Mouse (Mus musculus): ENCODE results near the gene Gabbr2. TPM values are rescaled to one million over a fixed set of nuclear protein-coding genes. Genes with fewer than 3 reads are reported as not detected.

The Gabbr2 gene
- 0.09 TPM in 1 of 2 replicates, not detected in the other for polyA plus RNA-seq (2015; fragmentation: Nextera tagmentation; extraction: Ambion mirVana)

DNA sequence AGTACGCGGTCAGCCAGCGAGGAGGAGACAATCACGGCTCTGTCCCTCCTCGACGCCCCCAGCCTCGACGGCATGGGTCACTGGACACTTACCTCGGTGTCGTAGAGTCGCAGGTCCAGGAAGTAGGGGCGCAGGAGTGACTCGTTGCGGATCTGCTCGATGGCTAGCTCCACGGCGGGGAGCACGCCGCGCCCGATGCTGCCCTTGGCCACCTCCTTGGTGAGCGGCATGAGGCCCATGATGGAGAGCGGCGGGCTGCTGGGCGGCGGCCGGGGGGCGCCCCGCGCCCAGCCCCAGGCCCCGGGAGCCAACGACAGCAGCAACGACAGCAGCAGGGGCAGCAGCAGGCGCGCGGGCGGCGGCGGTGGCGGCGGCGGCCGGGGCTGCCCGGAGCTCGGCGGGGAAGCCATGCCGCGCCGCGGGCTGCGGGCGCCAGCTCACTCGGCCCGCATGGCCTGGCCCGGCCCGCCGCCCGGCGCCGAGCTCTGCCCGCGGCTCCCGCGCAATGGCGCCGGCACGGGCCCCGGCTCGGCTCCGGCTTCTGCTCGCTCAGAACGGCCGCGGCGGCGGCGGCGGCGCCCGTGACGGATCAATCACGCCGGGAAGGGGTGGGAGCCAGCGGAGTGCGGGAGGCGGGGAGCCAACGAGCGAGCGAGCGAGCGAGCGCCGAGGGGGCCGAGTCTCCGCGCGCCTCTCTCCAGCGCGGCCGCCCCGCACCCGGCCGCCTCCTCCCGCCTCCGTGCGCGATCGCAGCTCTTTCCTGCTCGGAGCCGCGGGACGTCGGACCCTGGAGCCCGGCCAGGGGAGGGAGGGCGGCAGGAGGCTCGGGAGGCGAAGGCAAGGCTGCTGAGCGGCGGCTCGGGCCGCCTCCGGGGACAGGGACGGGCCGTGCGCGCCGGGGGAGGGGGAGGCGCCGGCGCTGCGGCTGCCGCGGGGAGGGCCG is at the start of gene Gabbr2:
Gene Gabbr2, minus strand, starts transcription at position 858 of the 943 bp plus-strand sequence.
- ATAC-seq (ENCODE audit: low read depth) = no peak
- 2% methylated on average over 65 of the region's 134 CpGs for WGBS
- Histone ChIP-seq H3K36me3 (ENCODE audit: control insufficient read depth, insufficient read depth, low read length) (no peaks in the 10 kb centered on the region), H3K4me3 (ENCODE audit: low read length) (peak within 1 kb of the TSS; percentile 46), H3K27me3 (ENCODE audit: control insufficient read depth, insufficient read depth, low read depth, low read length) (peaks cover 56% of the 10 kb centered on the region), H3K4me1 (replicated peaks; ENCODE audit: control insufficient read depth, insufficient read depth, low read length) (peaks cover 9% of the 10 kb centered on the region; the same call in 1 of the 2 replicates), H3K9me3 (ENCODE audit: control insufficient read depth, low read length) (no peaks in the 10 kb centered on the region), H3K9ac (ENCODE audit: low read length) (no peak within 1 kb of the TSS), H3K27ac (ENCODE audit: low read length) (no peak within 1 kb of the TSS), H3K4me2 (ENCODE audit: low read depth, low read length) (peak within 1 kb of the TSS; percentile 70)

GRCm38 (mm10) chr4:47039586-47039985 is 47.9 kb upstream of the Gabbr2 start:
- ATAC-seq (ENCODE audit: low read depth) = no peak
- Histone ChIP-seq H3K27me3 (ENCODE audit: control insufficient read depth, insufficient read depth, low read depth, low read length) (no peaks in the 10 kb centered on the region), H3K4me2 (ENCODE audit: low read depth, low read length) (no peak overlapping the region), H3K9ac (ENCODE audit: low read length) (no peak overlapping the region), H3K4me1 (replicated peaks; ENCODE audit: control insufficient read depth, insufficient read depth, low read length) (no peaks in the 10 kb centered on the region), H3K36me3 (ENCODE audit: control insufficient read depth, insufficient read depth, low read length) (no peaks in the 10 kb centered on the region), H3K9me3 (ENCODE audit: control insufficient read depth, low read length) (no peaks in the 10 kb centered on the region), H3K4me3 (ENCODE audit: low read length) (no peak overlapping the region), H3K27ac (ENCODE audit: low read length) (no peak overlapping the region)
- 89% methylated on average over 10 of the region's 10 CpGs for WGBS

DNA sequence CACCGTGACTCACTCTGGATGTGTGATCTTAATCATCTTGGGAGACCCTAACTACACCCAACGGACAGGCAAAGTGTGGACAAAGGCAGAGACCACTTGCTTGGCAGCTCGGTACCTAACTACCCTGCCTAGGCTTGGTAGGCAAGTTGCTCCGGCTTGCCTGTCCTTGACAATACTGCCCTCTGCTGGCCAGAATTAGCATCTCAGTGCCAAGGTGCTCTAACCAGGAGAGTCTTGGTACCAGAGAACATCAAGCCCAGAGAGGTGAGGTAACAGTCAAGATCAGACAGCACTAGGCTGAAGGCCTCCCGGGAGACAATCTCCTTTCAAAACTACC is 45.6 kb upstream of the Gabbr2 start:
- no peaks in the 10 kb centered on the region for H3K9me3 ChIP-seq (ENCODE audit: control insufficient read depth, low read length)
- no peaks in the 10 kb centered on the region for H3K36me3 ChIP-seq (ENCODE audit: control insufficient read depth, insufficient read depth, low read length)
- H3K27ac ChIP-seq (ENCODE audit: low read length) = no peak overlapping the region
- 11% methylated on average over 5 of the region's 5 CpGs for WGBS
- H3K4me2 ChIP-seq (ENCODE audit: low read depth, low read length) = no peak overlapping the region
- no peaks in the 10 kb centered on the region for H3K27me3 ChIP-seq (ENCODE audit: control insufficient read depth, insufficient read depth, low read depth, low read length)
- H3K9ac ChIP-seq (ENCODE audit: low read length) = no peak overlapping the region
- ATAC-seq (ENCODE audit: low read depth) = 0 out of 2 replicates have a peak, but pooled peaks have one; percentile 41
- H3K4me3 ChIP-seq (ENCODE audit: low read length) = no peak overlapping the region
- no peaks in the 10 kb centered on the region for H3K4me1 ChIP-seq (replicated peaks; ENCODE audit: control insufficient read depth, insufficient read depth, low read length)

- 53% methylated on average over 13 of the region's 13 CpGs for WGBS
- Histone ChIP-seq H3K27ac (ENCODE audit: low read length) (no peak overlapping the region), H3K4me1 (replicated peaks; ENCODE audit: control insufficient read depth, insufficient read depth, low read length) (no peaks in the 10 kb centered on the region), H3K4me3 (ENCODE audit: low read length) (no peak overlapping the region), H3K4me2 (ENCODE audit: low read depth, low read length) (no peak overlapping the region), H3K9me3 (ENCODE audit: control insufficient read depth, low read length) (no peaks in the 10 kb centered on the region), H3K9ac (ENCODE audit: low read length) (no peak overlapping the region), H3K27me3 (ENCODE audit: control insufficient read depth, insufficient read depth, low read depth, low read length) (no peaks in the 10 kb centered on the region), H3K36me3 (ENCODE audit: control insufficient read depth, insufficient read depth, low read length) (no peaks in the 10 kb centered on the region)
- no peak for ATAC-seq (ENCODE audit: low read depth)
Measured at GRCm38 (mm10) chr4:47036486-47037320, 45.0 kb upstream of the Gabbr2 start.

DNA sequence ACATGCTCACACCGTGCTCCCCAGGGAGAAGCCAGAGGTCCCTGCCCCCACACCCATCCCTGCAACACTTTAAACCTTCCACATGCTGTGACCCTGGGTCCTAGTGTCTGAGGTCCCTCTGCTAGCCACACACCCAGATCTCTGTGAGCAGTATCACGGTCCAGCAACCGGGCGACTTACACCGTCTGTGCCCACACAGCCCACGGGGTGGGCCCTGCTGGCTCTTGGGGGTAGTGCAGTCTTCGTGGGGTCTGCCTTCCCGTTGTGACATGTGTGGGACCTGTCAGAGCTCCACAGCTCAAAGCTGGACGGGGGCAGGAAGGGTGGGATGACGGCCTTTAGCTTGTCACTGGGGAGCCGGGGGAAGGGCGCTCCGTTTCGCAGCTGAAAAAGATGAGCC is 43.9 kb upstream of the Gabbr2 start:
- 73% methylated on average over 14 of the region's 14 CpGs for WGBS
- no peak overlapping the region for H3K4me3 ChIP-seq (ENCODE audit: low read length)
- no peak overlapping the region for H3K4me2 ChIP-seq (ENCODE audit: low read depth, low read length)
- H3K27ac ChIP-seq (ENCODE audit: low read length) = no peak overlapping the region
- H3K36me3 ChIP-seq (ENCODE audit: control insufficient read depth, insufficient read depth, low read length) = no peaks in the 10 kb centered on the region
- no peaks in the 10 kb centered on the region for H3K4me1 ChIP-seq (replicated peaks; ENCODE audit: control insufficient read depth, insufficient read depth, low read length)
- no peak overlapping the region for H3K9ac ChIP-seq (ENCODE audit: low read length)
- no peaks in the 10 kb centered on the region for H3K27me3 ChIP-seq (ENCODE audit: control insufficient read depth, insufficient read depth, low read depth, low read length)
- H3K9me3 ChIP-seq (ENCODE audit: control insufficient read depth, low read length) = no peaks in the 10 kb centered on the region
- ATAC-seq (ENCODE audit: low read depth) = no peak

DNA sequence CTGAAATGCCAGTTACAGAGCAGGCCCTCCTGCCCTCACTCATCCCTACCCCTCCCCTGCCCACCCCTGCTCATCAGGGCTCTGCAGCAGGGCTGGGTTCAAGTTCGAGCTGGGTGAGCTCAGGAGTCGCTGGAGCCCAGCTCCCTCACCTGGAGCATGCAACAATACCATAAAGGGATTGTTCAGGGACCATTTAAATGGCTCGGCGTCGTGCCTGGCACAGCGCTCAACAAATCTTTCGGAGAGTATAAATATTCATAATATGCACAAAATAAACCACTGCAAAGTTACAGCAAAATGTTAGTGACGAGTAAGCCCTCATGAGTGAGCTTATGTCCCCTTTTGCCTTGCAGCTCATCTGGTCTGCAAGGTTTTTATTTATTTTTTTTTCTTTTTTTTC is 40.5 kb upstream of the Gabbr2 start:
- no peak overlapping the region for H3K4me2 ChIP-seq (ENCODE audit: low read depth, low read length)
- H3K27me3 ChIP-seq (ENCODE audit: control insufficient read depth, insufficient read depth, low read depth, low read length) = no peaks in the 10 kb centered on the region
- WGBS = 74% methylated on average over 8 of the region's 8 CpGs
- no peak for ATAC-seq (ENCODE audit: low read depth)
- H3K4me3 ChIP-seq (ENCODE audit: low read length) = no peak overlapping the region
- no peaks in the 10 kb centered on the region for H3K4me1 ChIP-seq (replicated peaks; ENCODE audit: control insufficient read depth, insufficient read depth, low read length)
- H3K9me3 ChIP-seq (ENCODE audit: control insufficient read depth, low read length) = no peaks in the 10 kb centered on the region
- H3K9ac ChIP-seq (ENCODE audit: low read length) = no peak overlapping the region
- no peaks in the 10 kb centered on the region for H3K36me3 ChIP-seq (ENCODE audit: control insufficient read depth, insufficient read depth, low read length)
- no peak overlapping the region for H3K27ac ChIP-seq (ENCODE audit: low read length)

DNA sequence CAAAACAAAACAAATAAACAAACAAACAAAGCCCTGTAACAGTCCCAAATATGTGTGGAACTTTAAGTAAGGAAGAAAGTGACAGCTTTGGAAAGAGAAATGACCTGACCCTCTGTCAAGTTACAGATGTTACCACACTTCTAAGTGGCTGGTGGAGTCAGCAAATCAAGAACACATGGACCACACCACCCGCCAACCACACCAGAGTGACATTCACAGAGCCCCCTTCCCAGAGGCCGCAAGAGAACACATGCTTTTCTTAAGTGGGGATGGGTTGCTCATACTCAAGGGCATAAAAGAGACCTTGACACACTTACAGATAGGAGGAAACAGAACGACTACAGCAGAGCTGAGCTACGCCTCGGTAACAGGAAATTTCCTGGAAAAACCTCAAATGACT is 37.1 kb upstream of the Gabbr2 start:
- Histone ChIP-seq H3K9ac (ENCODE audit: low read length) (no peak overlapping the region), H3K4me1 (replicated peaks; ENCODE audit: control insufficient read depth, insufficient read depth, low read length) (no peaks in the 10 kb centered on the region), H3K4me3 (ENCODE audit: low read length) (no peak overlapping the region), H3K4me2 (ENCODE audit: low read depth, low read length) (no peak overlapping the region), H3K36me3 (ENCODE audit: control insufficient read depth, insufficient read depth, low read length) (no peaks in the 10 kb centered on the region), H3K9me3 (ENCODE audit: control insufficient read depth, low read length) (no peaks in the 10 kb centered on the region), H3K27ac (ENCODE audit: low read length) (no peak overlapping the region), H3K27me3 (ENCODE audit: control insufficient read depth, insufficient read depth, low read depth, low read length) (no peaks in the 10 kb centered on the region)
- no peak for ATAC-seq (ENCODE audit: low read depth)
- 70% methylated on average over 5 of the region's 5 CpGs for WGBS

GRCm38 (mm10) chr4:47023949-47024348 is 32.3 kb upstream of the Gabbr2 start:
- no peaks in the 10 kb centered on the region for H3K27me3 ChIP-seq (ENCODE audit: control insufficient read depth, insufficient read depth, low read depth, low read length)
- 61% methylated on average over 6 of the region's 6 CpGs for WGBS
- H3K9me3 ChIP-seq (ENCODE audit: control insufficient read depth, low read length) = no peaks in the 10 kb centered on the region
- no peak overlapping the region for H3K27ac ChIP-seq (ENCODE audit: low read length)
- no peak for ATAC-seq (ENCODE audit: low read depth)
- no peak overlapping the region for H3K4me2 ChIP-seq (ENCODE audit: low read depth, low read length)
- H3K4me1 ChIP-seq (replicated peaks; ENCODE audit: control insufficient read depth, insufficient read depth, low read length) = no peaks in the 10 kb centered on the region
- H3K9ac ChIP-seq (ENCODE audit: low read length) = no peak overlapping the region
- H3K4me3 ChIP-seq (ENCODE audit: low read length) = no peak overlapping the region
- H3K36me3 ChIP-seq (ENCODE audit: control insufficient read depth, insufficient read depth, low read length) = no peaks in the 10 kb centered on the region
